Mouse (Mus musculus) right cerebral cortex, postnatal 36 days (tissue): ENCODE measurements at regions not wholly inside any gene's neighbourhood (a gene's known extent, or its start where the extent isn't known, plus 50 kb on each side); places are given as distances from the start of the nearest gene placed in this dataset.
"Not testable (repeated sequence)": the region's sequence is repeated elsewhere in the genome, so short reads cannot be mapped to it uniquely, and the experiment has no call there.

Experiments
- DNase-seq, 2 experiments: peaks; one replicate each; pipeline ENCODE4 v3.0.0; 2022; ENCODE audit warnings: low spot score in 2 of 2, mixed read lengths in 1 of 2

GRCm38 (mm10) chr6:107012938-107013511 lies 213.1 kb upstream of the Crbn start:
- DNase-seq = no peak

GRCm38 (mm10) chr6:107019126-107019525 lies 219.2 kb upstream of the Crbn start:
- no peak for DNase-seq

DNA sequence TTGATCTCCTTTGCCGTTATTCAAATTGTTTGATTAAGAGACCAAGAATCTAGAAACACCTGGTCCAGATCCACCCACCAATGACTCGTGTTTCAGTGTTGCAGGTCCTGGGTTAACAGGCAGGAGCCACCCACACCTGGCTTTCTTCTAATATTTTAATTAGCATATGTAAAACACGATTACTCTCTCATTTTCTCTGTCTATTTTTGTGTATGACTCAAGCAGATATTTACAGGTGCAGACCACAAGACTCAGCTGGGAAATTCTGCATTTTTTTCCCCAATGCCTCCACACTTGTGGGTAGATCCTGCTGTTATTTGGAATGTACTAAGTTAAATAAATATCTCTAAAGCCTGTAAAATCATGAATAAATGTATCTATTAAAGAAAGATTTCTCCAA lies 245.3 kb upstream of the Crbn start:
- peak in 1 of 2 experiments; percentile 2 for DNase-seq

DNA sequence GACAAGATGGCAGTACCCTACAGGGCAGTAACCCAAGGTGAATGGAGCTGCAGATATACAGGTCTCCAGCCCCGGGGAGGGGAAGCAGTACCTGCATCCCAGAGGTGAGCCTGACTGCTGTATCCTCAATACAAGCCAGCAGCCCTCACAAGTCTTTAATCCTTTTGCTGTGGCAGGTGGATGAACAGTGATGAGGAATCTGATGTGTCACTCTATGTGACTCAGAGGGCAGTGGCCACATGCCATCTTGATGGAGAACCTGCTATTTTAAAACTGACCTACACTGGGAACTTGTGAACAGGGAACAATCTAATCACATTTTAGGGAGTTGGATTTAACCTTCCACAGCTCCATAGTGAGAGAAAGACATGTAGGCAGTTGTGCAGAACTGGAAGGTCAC lies 251.7 kb upstream of the Crbn start:
- no peak for DNase-seq

DNA sequence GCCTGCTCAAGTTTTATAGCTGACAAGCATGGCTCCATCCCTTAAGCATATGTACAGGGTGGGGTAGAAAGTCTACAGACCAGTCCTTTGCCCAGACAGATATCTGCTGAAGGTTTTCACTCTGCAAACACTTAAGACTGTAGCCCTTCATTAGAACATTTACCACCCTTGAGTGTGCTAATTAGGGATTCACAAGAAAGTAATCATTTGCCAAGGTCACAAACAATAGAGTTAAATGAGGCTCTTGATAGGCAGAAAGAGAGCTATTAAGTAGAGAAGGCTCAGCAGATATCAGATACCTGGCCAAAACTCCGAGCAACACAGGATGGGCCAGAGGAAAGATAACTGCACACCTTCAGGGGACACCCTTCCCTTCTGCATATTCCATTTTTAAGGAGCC lies 252.3 kb upstream of the Crbn start:
- DNase-seq = no peak

DNA sequence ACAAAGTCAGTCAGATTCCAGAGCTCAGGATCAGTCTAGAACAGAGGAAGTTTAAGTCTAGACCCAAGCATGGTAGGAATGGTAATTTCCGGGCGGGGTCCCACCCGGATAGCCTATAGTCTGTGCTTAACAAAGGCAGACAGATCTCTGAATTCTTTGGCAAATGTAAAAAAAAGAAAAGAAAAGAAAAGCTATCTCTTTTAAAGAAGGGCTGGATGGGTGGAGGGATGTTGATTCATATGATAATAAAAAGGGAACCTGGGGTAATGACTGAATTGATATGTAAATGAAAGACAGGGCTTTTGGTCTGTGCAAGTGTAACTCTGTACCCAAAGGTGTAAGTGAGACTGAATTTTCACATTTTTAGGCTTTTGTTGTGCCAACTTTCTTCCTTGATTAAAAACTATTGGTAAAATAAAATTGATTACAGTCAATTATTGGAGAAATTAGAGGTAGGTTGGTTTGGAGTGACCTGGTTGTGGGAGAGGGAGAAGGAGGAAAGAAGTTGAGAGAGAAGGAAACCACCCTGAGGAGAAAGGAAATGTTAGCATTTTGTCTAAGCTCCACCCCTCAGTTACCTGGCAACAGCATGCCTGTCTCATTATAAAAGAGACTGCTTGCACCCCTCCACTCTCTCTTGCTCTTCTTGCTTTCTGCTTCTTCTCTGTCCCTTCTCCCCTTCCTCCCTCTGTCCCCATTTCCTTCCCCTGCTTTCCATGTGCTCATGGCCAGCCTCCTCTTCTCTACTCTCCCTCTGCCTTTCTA lies 259.3 kb upstream of the Crbn start:
- no peak for DNase-seq

GRCm38 (mm10) chr6:107062886-107063565 lies 263.1 kb upstream of the Crbn start:
- DNase-seq = no peak

DNA sequence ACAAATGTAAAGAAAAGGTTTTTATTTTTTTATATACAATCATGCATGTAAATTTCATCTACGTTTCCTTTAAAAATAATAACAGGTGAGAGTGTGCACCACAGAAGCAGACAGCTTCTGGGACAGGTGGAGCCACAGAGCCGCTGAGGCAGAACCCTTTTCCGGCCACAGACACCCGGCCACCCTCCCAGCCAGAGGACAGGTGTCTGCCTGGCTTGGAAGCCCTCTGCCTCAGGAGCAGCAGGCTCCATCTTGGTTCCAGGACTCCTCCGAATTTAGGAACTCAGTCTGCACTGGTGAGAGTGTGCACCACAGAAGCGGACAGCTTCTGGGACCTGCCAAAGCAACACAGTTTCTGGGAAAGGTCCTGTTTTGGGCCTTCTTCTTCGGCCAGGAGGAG lies 270.6 kb upstream of the Crbn start:
- no peak for DNase-seq

GRCm38 (mm10) chr6:107092600-107092999 lies 292.7 kb upstream of the Crbn start:
- DNase-seq = no peak

DNA sequence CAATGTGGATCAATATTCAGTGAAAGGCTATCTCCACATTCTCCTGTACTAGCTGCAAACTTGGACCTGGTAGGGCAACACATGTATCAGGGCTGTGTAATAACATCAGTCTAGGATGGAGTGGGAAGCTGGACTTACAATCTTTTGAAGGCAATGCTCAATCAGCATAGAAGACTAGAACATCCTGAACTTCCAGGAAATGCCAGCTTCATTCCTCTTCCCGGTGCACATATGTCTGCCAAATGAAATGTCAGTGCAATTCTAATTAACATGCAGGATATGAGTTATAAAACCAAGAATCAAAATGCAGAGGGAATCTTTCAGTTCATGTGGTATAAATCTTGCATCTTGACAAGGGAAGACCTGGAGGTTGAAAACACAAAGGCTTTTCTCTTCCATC lies 328.8 kb upstream of the Crbn start:
- DNase-seq = no peak

GRCm38 (mm10) chr6:107167736-107168491 lies 361.7 kb upstream of the Lrrn1 start:
- peak; percentile 7 to 10 for DNase-seq

DNA sequence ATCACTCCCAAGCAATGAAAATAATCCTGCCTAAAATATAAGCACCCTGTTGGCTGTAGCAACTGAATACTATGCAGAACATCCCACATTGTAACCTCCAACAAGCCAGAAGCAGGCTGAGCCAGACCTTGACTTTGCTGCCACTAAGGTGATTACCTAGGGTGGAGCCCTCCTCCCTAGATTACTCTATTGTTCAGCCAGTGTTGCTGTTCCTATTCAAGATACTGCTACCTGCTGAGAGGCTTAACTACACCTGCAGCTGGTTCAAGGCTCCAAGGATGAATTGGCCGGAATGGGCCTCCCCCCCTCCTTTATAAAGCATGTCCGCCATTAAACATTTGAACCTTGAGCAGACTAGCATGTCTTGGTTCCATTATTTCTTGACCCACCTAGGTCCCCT lies 311.3 kb upstream of the Lrrn1 start:
- no peak for DNase-seq

GRCm38 (mm10) chr6:107218721-107219120 lies 310.8 kb upstream of the Lrrn1 start:
- no peak for DNase-seq

DNA sequence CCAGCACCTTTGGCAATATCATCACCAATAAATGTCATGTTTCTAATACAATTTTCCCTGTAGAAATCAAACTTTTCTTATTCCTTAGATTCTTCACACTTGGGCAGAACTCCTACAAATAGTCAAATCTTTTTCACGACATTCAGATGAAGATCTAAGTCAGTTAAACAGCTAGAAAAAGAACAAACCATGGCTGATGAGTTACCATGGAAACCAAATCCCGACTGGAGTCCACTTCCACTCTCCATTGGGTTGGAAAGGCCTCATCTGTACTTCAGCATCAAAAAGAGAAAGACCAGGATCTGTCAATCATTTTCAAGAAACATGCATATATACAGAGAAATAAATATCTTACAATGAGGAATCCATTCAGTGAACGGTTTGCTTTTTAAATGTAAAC lies 307.0 kb upstream of the Lrrn1 start:
- DNase-seq = no peak

DNA sequence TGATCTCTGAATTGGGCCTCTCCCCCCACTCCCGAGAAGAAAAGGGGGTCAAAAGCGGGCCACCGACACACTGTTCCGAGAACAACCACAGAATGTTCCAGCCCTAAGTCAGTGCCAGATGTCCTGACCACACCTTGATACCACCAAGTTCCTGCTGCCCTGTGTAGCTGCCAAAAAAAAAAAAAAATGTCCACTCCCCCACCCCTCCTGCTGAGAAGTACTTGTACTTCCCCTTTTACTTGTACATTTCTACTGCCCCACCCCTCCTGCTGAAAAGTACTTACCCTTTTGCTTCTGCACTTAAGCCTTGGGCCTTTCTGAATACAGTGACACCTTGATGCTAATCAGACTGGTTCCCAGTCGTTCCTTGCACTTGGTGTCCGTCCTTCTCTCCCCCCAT lies 299.7 kb upstream of the Lrrn1 start:
- not testable (repeated sequence) for DNase-seq

DNA sequence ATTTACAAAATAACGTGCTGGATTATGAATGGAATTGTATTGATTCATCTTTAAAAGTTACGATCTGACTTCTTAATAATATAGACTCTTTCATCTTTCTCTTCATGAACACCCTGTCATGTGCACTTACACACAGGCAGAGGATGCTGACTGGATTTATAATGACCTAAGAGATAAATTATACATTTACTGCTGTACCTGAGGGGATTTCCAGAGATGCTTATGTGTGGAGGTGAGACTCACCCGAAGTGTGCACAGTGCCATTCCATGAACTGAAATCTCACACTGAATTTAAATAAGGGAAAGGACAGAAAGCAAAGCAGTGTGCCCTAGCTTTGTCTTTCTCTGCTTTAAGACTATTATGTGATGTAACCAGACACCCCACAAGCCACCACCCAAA lies 291.9 kb upstream of the Lrrn1 start:
- DNase-seq = no peak

DNA sequence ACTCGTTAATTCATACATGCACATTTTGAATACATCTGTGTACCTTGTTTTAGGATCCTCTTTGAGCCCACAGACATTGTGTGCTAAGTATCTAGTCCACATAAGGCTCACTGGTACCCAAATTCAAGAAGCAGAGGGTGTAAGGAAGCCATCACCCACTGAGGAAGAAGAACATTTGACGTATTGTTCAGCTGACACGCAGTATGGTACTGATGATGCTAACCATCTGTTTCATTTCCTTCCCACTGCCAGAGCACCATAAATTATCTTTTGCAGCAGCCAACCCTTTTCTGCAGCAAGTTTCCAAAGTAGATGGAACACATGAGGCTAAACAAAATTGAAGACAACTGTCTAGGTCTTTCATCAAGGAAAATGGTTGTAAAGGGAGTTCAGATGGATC lies 285.6 kb upstream of the Lrrn1 start:
- peak; percentile 7 to 39 for DNase-seq

DNA sequence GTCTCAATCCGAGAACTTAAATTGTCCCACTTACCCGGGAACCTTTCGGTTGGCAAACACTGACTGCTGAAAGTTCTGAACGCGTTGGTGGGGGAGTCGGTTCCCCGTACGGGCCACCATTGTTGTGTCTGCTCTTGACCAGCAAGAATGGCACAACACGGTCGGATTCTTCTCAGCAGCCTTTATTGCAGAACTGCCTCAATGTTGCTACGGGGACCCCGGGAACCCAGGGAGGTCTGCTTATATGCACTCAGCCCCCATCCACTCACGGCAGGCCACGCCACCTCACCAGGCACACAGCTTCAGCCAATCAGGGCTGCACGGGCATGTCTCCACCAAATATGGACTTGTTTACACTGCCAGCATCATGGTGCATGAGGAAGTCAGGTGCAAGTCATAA lies 249.2 kb upstream of the Lrrn1 start:
- no peak for DNase-seq

DNA sequence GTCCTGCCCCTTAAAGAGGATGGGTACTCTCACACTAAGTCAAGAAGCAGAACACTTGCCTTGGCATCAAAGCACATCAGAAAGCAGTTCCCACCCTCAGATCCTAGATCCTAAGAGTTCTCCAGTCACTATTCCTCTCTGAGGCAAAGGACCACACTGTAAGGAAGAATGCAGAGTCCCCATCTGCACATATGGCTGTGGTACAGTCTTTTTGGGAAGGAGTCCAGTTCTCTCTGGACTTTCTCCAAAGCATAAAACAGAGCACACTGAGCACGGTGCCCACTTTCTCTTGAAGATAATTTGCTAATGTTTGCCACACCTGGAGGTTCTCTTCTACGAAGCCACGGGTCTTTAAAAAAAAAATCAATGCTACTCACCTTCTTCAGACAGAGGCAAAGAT lies 238.7 kb upstream of the Lrrn1 start:
- no peak for DNase-seq

DNA sequence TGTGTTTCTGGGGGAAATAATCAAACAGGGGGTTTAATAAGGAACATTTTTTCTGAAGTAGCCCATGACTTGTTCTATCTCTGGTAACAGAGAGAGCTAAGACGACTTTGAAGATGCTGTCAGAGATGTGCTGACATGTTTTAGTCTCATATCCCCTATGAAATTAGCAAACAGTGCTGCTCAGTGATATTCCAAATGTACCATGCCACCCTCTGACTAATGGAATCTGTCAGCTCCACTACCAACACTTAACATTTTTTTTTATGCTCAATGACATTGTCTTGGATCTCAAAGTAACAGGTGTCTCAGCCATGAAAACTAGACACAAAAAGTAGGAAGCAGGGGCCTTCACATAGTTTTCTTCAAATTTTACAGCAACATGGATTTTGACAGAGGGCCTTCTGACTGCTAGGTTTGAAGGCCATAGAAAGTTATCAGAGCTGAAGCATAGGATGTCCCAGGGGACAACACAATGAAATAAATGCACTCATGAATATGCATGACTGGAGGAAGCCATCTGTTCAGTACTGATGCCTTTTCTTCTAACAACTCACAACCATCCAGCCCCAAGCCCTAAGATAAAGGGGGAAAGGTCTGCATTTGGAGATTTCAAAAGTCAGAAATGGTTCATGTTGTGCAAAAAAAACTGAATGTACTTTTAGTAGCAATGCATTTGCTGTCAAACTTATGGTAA lies 225.7 kb upstream of the Lrrn1 start:
- no peak for DNase-seq

DNA sequence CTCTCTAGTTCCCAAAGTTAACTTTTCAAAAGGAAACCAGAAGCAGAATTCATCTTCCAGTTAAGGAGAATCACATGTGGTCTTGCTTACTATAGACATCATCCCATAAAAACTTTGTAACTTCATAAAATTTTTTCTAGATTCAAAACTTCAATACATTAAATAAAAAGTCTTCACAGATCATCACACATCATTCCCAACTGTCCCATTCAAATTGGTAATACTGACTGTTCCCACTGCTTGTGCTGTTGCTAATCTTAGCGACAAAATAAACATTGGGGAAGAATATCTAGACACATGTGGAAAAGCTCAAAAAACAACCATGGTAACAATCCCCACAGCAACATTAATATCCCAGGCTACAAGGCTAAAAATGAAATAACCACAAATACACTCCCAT lies 210.0 kb upstream of the Lrrn1 start:
- no peak for DNase-seq

GRCm38 (mm10) chr6:107350503-107350902 lies 179.1 kb upstream of the Lrrn1 start:
- DNase-seq = no peak
